Mouse (Mus musculus): ENCODE measurements around the gene Vmn1r227. TPM values are rescaled to one million over a fixed set of nuclear protein-coding genes. Genes with fewer than 3 reads are reported as not detected.

The Vmn1r227 gene
- not detected in 2 replicates for polyA plus RNA-seq (2015; fragmentation: Nextera tagmentation; extraction: Ambion mirVana)

DNA sequence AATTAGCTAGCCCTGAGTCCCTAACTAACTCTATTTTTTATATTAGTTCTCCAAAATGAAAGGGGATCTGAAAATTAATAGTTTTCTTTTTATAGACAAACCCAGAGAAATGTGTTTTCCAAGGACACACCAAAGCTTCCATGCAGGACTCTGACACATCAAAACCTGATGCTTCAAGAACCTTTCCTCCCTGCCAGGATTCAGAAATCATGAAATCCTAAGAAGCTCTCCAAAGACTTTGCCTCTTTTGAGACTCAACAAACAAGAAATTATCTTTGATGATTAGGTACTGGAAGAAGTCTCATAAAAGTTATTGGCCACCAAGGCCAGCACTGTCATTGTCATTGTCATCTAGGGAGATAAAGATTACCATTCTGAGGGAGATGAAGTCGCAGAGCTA lies at the start of gene Vmn1r227:
Gene Vmn1r227, plus strand, starts transcription at position 301 of the 400 bp plus-strand sequence.
- no peak within 1 kb of the TSS for H3K4me2 ChIP-seq (replicated peaks)
- no peak for ATAC-seq

GRCm38 (mm10) chr17:20682543-20682942 lies 47.1 kb upstream of the Vmn1r227 start, which contains the start of gene Vmn1r226:
Gene Vmn1r226, plus strand, starts transcription at chr17:20682843.
- no peaks in the 10 kb centered on the region for H3K27me3 ChIP-seq (replicated peaks)

More for the DNA sequence above, at the start of gene Vmn1r227:
- WGBS: 38% methylated on average over 1 of the region's 1 CpGs
- H3K27ac ChIP-seq: no peak within 1 kb of the TSS
- no peaks in the 10 kb centered on the region for H3K4me1 ChIP-seq (replicated peaks)
- H3K9ac ChIP-seq: no peak within 1 kb of the TSS
- H3K9me3 ChIP-seq: no peaks in the 10 kb centered on the region
- no peaks in the 10 kb centered on the region for H3K27me3 ChIP-seq (replicated peaks)
- no peak within 1 kb of the TSS for H3K4me3 ChIP-seq (replicated peaks)
- H3K36me3 ChIP-seq: no peaks in the 10 kb centered on the region

GRCm38 (mm10) chr17:20786057-20786456 lies 56.4 kb downstream of the Vmn1r227 start, which contains the start of gene Vmn1r228:
Gene Vmn1r228, minus strand, starts transcription at chr17:20786157.
- no peak for ATAC-seq

More at GRCm38 (mm10) chr17:20682543-20682942, 47.1 kb upstream of the Vmn1r227 start, which contains the start of gene Vmn1r226:
- H3K4me3 ChIP-seq (replicated peaks): no peak within 1 kb of the TSS
- no peak within 1 kb of the TSS for H3K27ac ChIP-seq
- no peaks in the 10 kb centered on the region for H3K36me3 ChIP-seq
- H3K9me3 ChIP-seq: no peaks in the 10 kb centered on the region
- H3K4me1 ChIP-seq (replicated peaks): no peaks in the 10 kb centered on the region
- H3K9ac ChIP-seq: no peak within 1 kb of the TSS
- H3K4me2 ChIP-seq (replicated peaks): no peak within 1 kb of the TSS
- no peak for ATAC-seq

More at GRCm38 (mm10) chr17:20786057-20786456, 56.4 kb downstream of the Vmn1r227 start, which contains the start of gene Vmn1r228:
- Histone ChIP-seq H3K4me3 (replicated peaks) (no peak within 1 kb of the TSS), H3K27me3 (replicated peaks) (no peaks in the 10 kb centered on the region), H3K9me3 (no peaks in the 10 kb centered on the region), H3K4me1 (replicated peaks) (no peaks in the 10 kb centered on the region), H3K9ac (no peak within 1 kb of the TSS), H3K27ac (no peak within 1 kb of the TSS), H3K4me2 (replicated peaks) (no peak within 1 kb of the TSS), H3K36me3 (no peaks in the 10 kb centered on the region)

Other genes with a start within 250 kb of the Vmn1r227 start
- not detected in 2 replicates for gene Vmn2r108, start 248.5 kb upstream of the Vmn1r227 start, polyA plus RNA-seq (2015; fragmentation: Nextera tagmentation; extraction: Ambion mirVana)
- gene Vmn1r225, start 231.7 kb upstream of the Vmn1r227 start, polyA plus RNA-seq (2015; fragmentation: Nextera tagmentation; extraction: Ambion mirVana): not detected in 2 replicates
- not detected in 2 replicates for gene Vmn2r109, start 165.1 kb upstream of the Vmn1r227 start, polyA plus RNA-seq (2015; fragmentation: Nextera tagmentation; extraction: Ambion mirVana)
- gene Vmn2r110, start 133.4 kb upstream of the Vmn1r227 start, polyA plus RNA-seq (2015; fragmentation: Nextera tagmentation; extraction: Ambion mirVana): 0.04 TPM in 1 of 2 replicates, not detected in the other
- gene Fpr-rs3, start 105.0 kb upstream of the Vmn1r227 start, polyA plus RNA-seq (2015; fragmentation: Nextera tagmentation; extraction: Ambion mirVana): not detected in 2 replicates
- not detected in 2 replicates for gene Vmn1r226, start 47.0 kb upstream of the Vmn1r227 start, polyA plus RNA-seq (2015; fragmentation: Nextera tagmentation; extraction: Ambion mirVana)
- gene Vmn1r228, start 56.3 kb downstream of the Vmn1r227 start, polyA plus RNA-seq (2015; fragmentation: Nextera tagmentation; extraction: Ambion mirVana): not detected in 2 replicates
- not detected in 2 replicates for gene Vmn1r229, start 81.7 kb downstream of the Vmn1r227 start, polyA plus RNA-seq (2015; fragmentation: Nextera tagmentation; extraction: Ambion mirVana)
- gene Vmn1r230, start 110.6 kb downstream of the Vmn1r227 start, polyA plus RNA-seq (2015; fragmentation: Nextera tagmentation; extraction: Ambion mirVana): not detected in 2 replicates
- not detected in 2 replicates for gene Vmn1r231, start 175.2 kb downstream of the Vmn1r227 start, polyA plus RNA-seq (2015; fragmentation: Nextera tagmentation; extraction: Ambion mirVana)
- gene Vmn1r232, start 189.9 kb downstream of the Vmn1r227 start, polyA plus RNA-seq (2015; fragmentation: Nextera tagmentation; extraction: Ambion mirVana): not detected in 2 replicates
- gene Ppp2r1a, start 215.5 kb downstream of the Vmn1r227 start, polyA plus RNA-seq (2015; fragmentation: Nextera tagmentation; extraction: Ambion mirVana): 337 and 339 TPM in 2 replicates